Mouse (Mus musculus) midbrain, postnatal 0 days (tissue): Measurements from ENCODE around the gene Pcsk5. TPM values are rescaled to one million over a fixed set of nuclear protein-coding genes. Genes with fewer than 3 reads are reported as not detected.
A peak's percentile ranks its signal among the peaks of the same experiment; 100 is the strongest.

Experiments
- ATAC-seq: fragments of 200-750 bp; cut with Nextera tagmentation; 2 replicates; pipeline ENCODE4 v1.8.0; 2017; ENCODE audit warnings: moderate number of reproducible peaks, mild to moderate bottlenecking, moderate TSS enrichment, moderate library complexity; ENCODE audit not compliant: low FRiP score
- DNase-seq: peaks from one replicate; pipeline ENCODE4 v3.0.0-alpha.2; 2015; ENCODE audit warnings: low spot score
- H3K27ac ChIP-seq: fragments of 300-500 bp; sonication (generic); 2 replicates; pipeline ENCODE4 v1.5.1; 2014; ENCODE audit warnings: low read depth, mild to moderate bottlenecking, low read length, mixed read lengths
- H3K27me3 ChIP-seq: fragments of 300-500 bp; sonication (generic); 2 replicates; pipeline ENCODE4 v1.6.1; 2014; ENCODE audit warnings: low read length, control low read depth, mixed read lengths; ENCODE audit not compliant: insufficient read depth
- H3K36me3 ChIP-seq: fragments of 300-500 bp; sonication (generic); 2 replicates; pipeline ENCODE4 v1.6.1; 2014; ENCODE audit warnings: low read length, control low read depth, mixed read lengths; ENCODE audit not compliant: insufficient read depth
- H3K4me1 ChIP-seq: fragments of 300-500 bp; sonication (generic); 2 replicates; pipeline ENCODE4 v1.6.1; 2014; ENCODE audit warnings: mild to moderate bottlenecking, control low read depth, antibody characterized with exemption, low read length, mixed read lengths; ENCODE audit not compliant: insufficient read depth
- H3K4me2 ChIP-seq: fragments of 300-500 bp; sonication (generic); 2 replicates; pipeline ENCODE4 v1.6.1; 2014; ENCODE audit warnings: low read depth, mild to moderate bottlenecking, low read length, mixed read lengths; ENCODE audit not compliant: poor library complexity, severe bottlenecking
- H3K4me3 ChIP-seq: fragments of 300-500 bp; sonication (generic); 2 replicates; pipeline ENCODE4 v1.5.1; 2014; ENCODE audit warnings: low read depth, mild to moderate bottlenecking, low read length, moderate library complexity
- H3K9ac ChIP-seq: fragments of 300-500 bp; sonication (generic); replicated peaks from 2 replicates; pipeline ENCODE4 v1.6.1; 2014; ENCODE audit warnings: mild to moderate bottlenecking, low read length, moderate library complexity, mixed read lengths; ENCODE audit not compliant: poor library complexity, severe bottlenecking
- H3K9me3 ChIP-seq: fragments of 300-500 bp; sonication (generic); 2 replicates; pipeline ENCODE4 v1.6.1; 2016; ENCODE audit warnings: low read length, control low read depth
- CTCF ChIP-seq: IDR thresholded peaks from 2 replicates; pipeline ENCODE4 v1.5.1; 2016; ENCODE audit warnings: antibody characterized with exemption, mild to moderate bottlenecking
- WGBS: fragments of 180-500 bp; shearing (Covaris S2); extraction: QIAGEN DNeasy Blood & Tissue Kit; methylation state at CpG from one replicate; pipeline ENCODE4 v1.1.7; 2014; 5-methylcytosine and 5-hydroxymethylcytosine counted together
- polyA plus RNA-seq: library from polyadenylated mRNA; unstranded; fragments of >200 nt; fragmentation: Nextera tagmentation; extraction: Ambion mirVana; gene quantifications from 2 replicates; pipeline ENCODE4 v1.2.1, GENCODE M21; 2015
- total RNA-seq: library from RNA; depleted of rRNA; stranded (reverse); fragments of >200 nt; gene quantifications from 2 replicates; pipeline ENCODE4 v1.2.3, GENCODE M21; 2014

Gene Pcsk5
- total and polyA plus RNA-seq, 2 experiments from 2014 or later: 8.8 TPM

DNA sequence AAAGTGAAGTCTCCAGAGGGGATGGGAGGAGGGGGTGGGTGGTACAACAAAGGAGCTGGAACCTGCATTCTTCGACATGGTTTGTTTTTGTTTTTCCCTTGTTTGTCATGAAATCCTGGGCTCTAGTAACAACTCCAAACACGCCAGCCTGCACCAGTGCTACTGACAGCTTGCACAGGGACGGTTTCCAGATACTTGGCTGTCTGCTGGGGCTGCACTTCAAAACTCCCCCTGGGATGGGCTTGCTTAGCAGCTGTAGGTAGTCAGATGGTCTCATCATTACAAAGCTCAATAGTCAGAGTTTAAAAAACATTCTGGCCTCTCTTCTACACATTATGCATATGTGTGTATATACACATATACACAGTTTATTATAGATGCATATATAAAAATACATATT is 234.1 kb downstream of the Pcsk5 start:
- no peaks in the 10 kb centered on the region for H3K36me3 ChIP-seq
- H3K27me3 ChIP-seq: no peaks in the 10 kb centered on the region
- no peak for ATAC-seq
- no peaks in the 10 kb centered on the region for H3K4me1 ChIP-seq
- no peak overlapping the region for H3K4me2 ChIP-seq
- DNase-seq: peak; percentile 60
- TF ChIP-seq CTCF: no peak
- no peak overlapping the region for H3K4me3 ChIP-seq
- 73% methylated on average over 3 of the region's 3 CpGs for WGBS
- no peak overlapping the region for H3K9ac ChIP-seq
- H3K27ac ChIP-seq: no peak overlapping the region
- H3K9me3 ChIP-seq: no peaks in the 10 kb centered on the region

DNA sequence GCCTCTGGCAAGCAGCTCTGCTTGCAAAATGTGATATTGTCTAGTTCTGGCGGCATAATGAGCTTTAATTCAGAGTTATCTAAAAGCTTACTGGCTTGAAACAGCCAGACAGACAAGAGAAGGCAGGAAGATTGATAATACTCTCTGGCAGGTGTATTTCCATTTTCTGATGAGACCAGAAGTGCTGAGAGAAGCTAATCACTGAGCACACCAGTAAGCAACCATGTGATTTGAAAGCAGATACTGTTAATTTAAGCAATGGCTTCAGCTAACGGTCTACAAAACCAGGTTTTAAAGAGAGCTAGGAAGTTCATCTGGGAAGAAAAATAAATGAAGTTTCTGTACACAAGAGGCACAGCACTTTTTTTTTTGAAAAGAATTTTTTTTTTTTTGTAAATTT is 237.1 kb downstream of the Pcsk5 start:
- WGBS: 43% methylated on average over 2 of the region's 2 CpGs
- no peaks in the 10 kb centered on the region for H3K36me3 ChIP-seq
- DNase-seq (peak; percentile 3), ATAC-seq (no peak)
- H3K9me3 ChIP-seq: no peaks in the 10 kb centered on the region
- H3K4me3 ChIP-seq: no peak overlapping the region
- H3K4me2 ChIP-seq: no peak overlapping the region
- H3K27ac ChIP-seq: no peak overlapping the region
- no peak overlapping the region for H3K9ac ChIP-seq
- TF ChIP-seq CTCF: no peak
- H3K4me1 ChIP-seq: no peaks in the 10 kb centered on the region
- no peaks in the 10 kb centered on the region for H3K27me3 ChIP-seq

DNA sequence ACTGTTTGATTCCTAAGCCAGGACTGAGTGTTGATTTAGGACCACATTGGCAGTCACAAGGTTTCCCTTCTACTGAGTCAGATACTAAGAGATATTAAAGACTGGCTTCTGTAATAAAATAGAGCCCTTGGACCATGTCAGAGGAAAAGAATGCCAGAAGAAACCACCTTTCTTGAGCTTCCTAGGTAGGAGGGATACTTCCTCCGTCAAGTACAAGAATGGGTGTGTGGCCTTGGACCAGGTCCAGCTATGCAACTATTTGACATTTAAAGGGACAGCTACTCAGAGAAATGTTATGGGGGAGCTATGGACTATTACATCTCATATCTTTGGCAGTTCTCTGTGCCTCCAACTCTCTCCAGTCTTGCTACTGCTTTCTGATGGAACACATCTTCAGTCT is 244.6 kb downstream of the Pcsk5 start:
- H3K9ac ChIP-seq: no peak overlapping the region
- WGBS: 48% methylated on average over 1 of the region's 1 CpGs
- no peaks in the 10 kb centered on the region for H3K36me3 ChIP-seq
- H3K4me1 ChIP-seq: no peaks in the 10 kb centered on the region
- H3K9me3 ChIP-seq: no peaks in the 10 kb centered on the region
- H3K4me3 ChIP-seq: no peak overlapping the region
- H3K27ac ChIP-seq: no peak overlapping the region
- no peak for TF ChIP-seq CTCF
- H3K4me2 ChIP-seq: no peak overlapping the region
- no peak for ATAC-seq
- DNase-seq: no peak
- H3K27me3 ChIP-seq: no peaks in the 10 kb centered on the region

DNA sequence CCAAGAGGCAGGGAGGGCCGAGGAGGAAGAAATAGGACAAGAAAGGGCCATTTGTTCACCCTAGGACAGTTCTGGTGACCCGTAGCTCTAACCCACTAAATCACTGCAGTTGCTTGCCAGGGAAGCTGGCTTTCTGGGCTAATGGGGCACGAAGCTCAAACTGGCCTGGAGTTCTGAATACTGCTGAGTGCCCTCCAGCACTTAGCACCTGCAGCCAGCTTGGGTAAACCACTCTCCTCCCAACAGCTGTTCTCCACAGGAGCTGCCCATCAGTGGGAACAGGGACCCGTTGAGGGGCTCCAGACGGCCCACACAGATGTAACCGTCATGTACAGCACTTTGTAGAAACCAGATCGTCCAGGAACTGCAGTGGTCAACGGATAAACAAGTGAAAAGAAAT is 246.1 kb downstream of the Pcsk5 start:
- TF ChIP-seq CTCF: no peak
- 53% methylated on average over 8 of the region's 8 CpGs for WGBS
- Histone ChIP-seq H3K36me3 (no peaks in the 10 kb centered on the region), H3K4me3 (no peak overlapping the region), H3K27ac (no peak overlapping the region), H3K27me3 (no peaks in the 10 kb centered on the region), H3K9me3 (no peaks in the 10 kb centered on the region), H3K4me2 (no peak overlapping the region), H3K9ac (no peak overlapping the region), H3K4me1 (no peaks in the 10 kb centered on the region)
- ATAC-seq: no peak
- peak; percentile 62 for DNase-seq

DNA sequence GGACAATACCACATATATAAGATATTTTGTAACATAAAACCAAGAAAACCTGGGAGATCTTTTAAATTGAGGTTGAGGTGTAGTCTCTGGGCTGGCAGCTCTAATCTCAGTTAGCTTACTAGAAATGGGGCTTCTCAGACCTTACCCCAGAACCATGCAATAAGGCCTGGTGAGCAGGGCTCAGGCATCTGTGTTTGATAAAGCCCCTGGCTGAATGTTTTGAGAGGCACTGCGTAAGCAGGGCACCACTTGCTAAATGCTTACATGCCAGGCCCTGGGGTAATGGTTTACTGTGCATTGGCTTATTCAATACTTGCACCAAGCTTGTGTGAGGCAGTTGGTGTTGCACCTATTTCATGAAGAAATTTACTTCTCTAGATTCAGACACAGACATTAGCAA is 247.1 kb downstream of the Pcsk5 start:
- Histone ChIP-seq H3K36me3 (no peaks in the 10 kb centered on the region), H3K4me3 (no peak overlapping the region), H3K4me2 (no peak overlapping the region), H3K27me3 (no peaks in the 10 kb centered on the region), H3K9me3 (no peaks in the 10 kb centered on the region), H3K9ac (no peak overlapping the region), H3K27ac (no peak overlapping the region), H3K4me1 (no peaks in the 10 kb centered on the region)
- no peak for TF ChIP-seq CTCF
- no peak for ATAC-seq
- WGBS: 96% methylated on average over 1 of the region's 1 CpGs
- DNase-seq: no peak

DNA sequence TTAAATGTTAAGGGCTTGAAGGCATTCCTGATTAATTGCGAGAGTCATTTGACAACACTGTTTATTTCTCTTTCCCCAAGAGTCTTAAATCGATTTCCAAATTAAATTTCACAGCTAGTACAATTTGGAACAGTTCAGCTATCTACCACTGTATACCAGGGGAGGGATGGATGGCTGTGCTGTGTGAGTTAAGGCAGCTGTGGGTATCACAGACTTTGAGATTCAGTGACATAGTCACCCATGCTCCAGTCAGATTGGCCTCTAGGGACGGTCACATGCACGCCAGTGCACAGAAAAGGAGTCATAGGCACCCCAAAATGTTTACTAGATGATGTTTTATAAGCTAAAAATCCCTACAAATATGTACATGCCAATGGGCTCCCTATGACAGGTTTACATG is 260.0 kb downstream of the Pcsk5 start:
- no peak for TF ChIP-seq CTCF
- Histone ChIP-seq H3K9me3 (no peaks in the 10 kb centered on the region), H3K36me3 (no peaks in the 10 kb centered on the region), H3K9ac (no peak overlapping the region), H3K27ac (no peak overlapping the region), H3K27me3 (no peaks in the 10 kb centered on the region), H3K4me1 (no peaks in the 10 kb centered on the region), H3K4me3 (no peak overlapping the region), H3K4me2 (no peak overlapping the region)
- ATAC-seq: no peak
- no peak for DNase-seq
- 80% methylated on average over 4 of the region's 4 CpGs for whole genome bisulfite sequencing
